Mouse (Mus musculus) stomach, embryonic 14.5 days (tissue): ENCODE measurements around the gene Pcyt2. TPM values are rescaled to one million over a fixed set of nuclear protein-coding genes. Genes with fewer than 3 reads are reported as not detected.

Source experiments
- ATAC-seq: fragments of 200-750 bp; cut with Nextera tagmentation; 2 replicates; pipeline ENCODE4 v1.8.0; 2017; ENCODE audit warnings: low read depth, moderate TSS enrichment; ENCODE audit not compliant: insufficient number of reproducible peaks, insufficient read depth, low FRiP score
- H3K27ac ChIP-seq: fragments of 300-500 bp; sonication (generic); 2 replicates; pipeline ENCODE4 v1.5.1; 2014; ENCODE audit warnings: mild to moderate bottlenecking, low read length, moderate library complexity, mixed read lengths
- H3K27me3 ChIP-seq: fragments of 300-500 bp; sonication (generic); 2 replicates; pipeline ENCODE4 v1.6.1; 2014; ENCODE audit warnings: low read length, control low read depth, mixed read lengths; ENCODE audit not compliant: control insufficient read depth, insufficient read depth
- H3K36me3 ChIP-seq: fragments of 300-500 bp; sonication (generic); 2 replicates; pipeline ENCODE4 v1.6.1; 2014; ENCODE audit warnings: mild to moderate bottlenecking, control low read depth, low read length, moderate library complexity, mixed read lengths; ENCODE audit not compliant: control insufficient read depth, insufficient read depth
- H3K4me1 ChIP-seq: fragments of 300-500 bp; sonication (generic); 2 replicates; pipeline ENCODE4 v1.6.1; 2014; ENCODE audit warnings: low read length, control low read depth, mixed read lengths; ENCODE audit not compliant: control insufficient read depth, insufficient read depth
- H3K4me2 ChIP-seq: fragments of 300-500 bp; sonication (generic); replicated peaks from 2 replicates; pipeline ENCODE4 v1.6.1; 2014; ENCODE audit warnings: low read depth, low read length, control low read depth
- H3K4me3 ChIP-seq: fragments of 300-500 bp; sonication (generic); 2 replicates; pipeline ENCODE4 v1.5.1; 2014; ENCODE audit warnings: low read depth, low read length, control low read depth
- H3K9ac ChIP-seq: fragments of 300-500 bp; sonication (generic); replicated peaks from 2 replicates; pipeline ENCODE4 v1.6.1; 2014; ENCODE audit warnings: low read depth, mild to moderate bottlenecking, control low read depth, low read length, moderate library complexity, mixed read lengths
- H3K9me3 ChIP-seq: fragments of 300-500 bp; sonication (generic); 2 replicates; pipeline ENCODE4 v1.6.1; 2016; ENCODE audit warnings: low read depth, low read length, control low read depth; ENCODE audit not compliant: control insufficient read depth
- WGBS: fragments of 180-500 bp; shearing (Covaris S2); extraction: QIAGEN DNeasy Blood & Tissue Kit; methylation state at CpG from one replicate; pipeline ENCODE4 v1.1.7; 2014; 5-methylcytosine and 5-hydroxymethylcytosine counted together
- polyA plus RNA-seq: library from polyadenylated mRNA; unstranded; fragments of >200 nt; fragmentation: Nextera tagmentation; extraction: Ambion mirVana; gene quantifications from 2 replicates; pipeline ENCODE4 v1.2.1, GENCODE M21; 2014

Gene Pcyt2
- polyA plus RNA-seq, 1 experiment from 2014 or later: 119 TPM

- no peak overlapping the region for H3K9ac ChIP-seq
- no peak for ATAC-seq
- H3K27me3 ChIP-seq: no peaks in the 10 kb centered on the region
- H3K4me3 ChIP-seq: no peak overlapping the region
- H3K9me3 ChIP-seq: no peaks in the 10 kb centered on the region
- 87% methylated on average over 7 of the region's 7 CpGs for WGBS
- no peak overlapping the region for H3K4me2 ChIP-seq
- peaks cover 29% of the 10 kb centered on the region for H3K36me3 ChIP-seq
- peaks cover 22% of the 10 kb centered on the region for H3K4me1 ChIP-seq
- H3K27ac ChIP-seq: no peak overlapping the region
Observed at GRCm38 (mm10) chr11:120577211-120578023, 40.3 kb downstream of the Pcyt2 start.

DNA sequence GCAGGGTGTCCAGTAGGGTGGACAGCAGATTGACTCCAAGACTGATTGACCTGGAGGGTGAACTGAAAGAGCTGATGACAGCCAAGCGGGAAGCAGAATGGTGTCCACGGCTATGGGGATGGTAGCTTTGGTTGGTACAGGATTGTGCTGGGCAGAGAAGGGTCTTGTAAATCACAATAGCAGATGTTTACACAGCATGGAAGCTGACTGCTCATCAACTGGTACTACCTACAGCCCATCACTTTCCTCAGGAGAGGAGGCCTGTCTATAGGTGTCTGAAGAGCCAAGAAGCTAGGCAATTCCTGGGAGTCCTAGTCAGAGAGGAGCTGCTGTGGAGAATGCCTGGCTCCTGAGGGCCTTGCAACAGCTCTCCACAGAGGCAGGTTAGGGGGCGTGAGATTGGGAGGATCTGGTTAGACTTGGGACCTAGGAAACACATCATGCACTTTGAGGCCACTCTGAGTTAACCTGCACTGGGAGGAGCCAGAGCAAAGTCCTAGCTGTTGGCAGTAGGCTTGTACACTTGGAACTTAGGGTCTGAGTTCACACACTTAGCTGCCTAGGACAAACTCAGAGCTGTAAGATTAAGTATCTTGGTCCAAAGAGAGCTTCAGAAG lies 41.3 kb downstream of the Pcyt2 start:
- H3K4me2 ChIP-seq: no peak overlapping the region
- H3K4me3 ChIP-seq: no peak overlapping the region
- no peak overlapping the region for H3K9ac ChIP-seq
- H3K36me3 ChIP-seq: peaks cover 31% of the 10 kb centered on the region
- ATAC-seq: no peak
- H3K27me3 ChIP-seq: no peaks in the 10 kb centered on the region
- 73% methylated on average over 3 of the region's 3 CpGs for WGBS
- no peak overlapping the region for H3K27ac ChIP-seq
- H3K4me1 ChIP-seq: peaks cover 23% of the 10 kb centered on the region
- H3K9me3 ChIP-seq: no peaks in the 10 kb centered on the region

- Histone ChIP-seq H3K4me1 (peaks cover 28% of the 10 kb centered on the region), H3K27ac (no peak overlapping the region), H3K4me3 (no peak overlapping the region), H3K27me3 (no peaks in the 10 kb centered on the region), H3K4me2 (no peak overlapping the region), H3K9ac (no peak overlapping the region), H3K36me3 (peaks cover 36% of the 10 kb centered on the region), H3K9me3 (no peaks in the 10 kb centered on the region)
- no peak for ATAC-seq
Observed at GRCm38 (mm10) chr11:120575940-120576339, 41.8 kb downstream of the Pcyt2 start.

GRCm38 (mm10) chr11:120575046-120575445 lies 42.7 kb downstream of the Pcyt2 start:
- Histone ChIP-seq H3K36me3 (peaks cover 43% of the 10 kb centered on the region), H3K4me3 (no peak overlapping the region), H3K27ac (no peak overlapping the region), H3K9ac (no peak overlapping the region), H3K27me3 (no peaks in the 10 kb centered on the region), H3K4me1 (peaks cover 26% of the 10 kb centered on the region), H3K9me3 (no peaks in the 10 kb centered on the region), H3K4me2 (no peak overlapping the region)
- 73% methylated on average over 2 of the region's 2 CpGs for WGBS
- no peak for ATAC-seq

GRCm38 (mm10) chr11:120574278-120574600 lies 43.5 kb downstream of the Pcyt2 start:
- peak overlapping the region; percentile 95 for H3K4me3 ChIP-seq
- peaks cover 40% of the 10 kb centered on the region for H3K36me3 ChIP-seq
- WGBS: 45% methylated on average over 5 of the region's 5 CpGs
- H3K9me3 ChIP-seq: no peaks in the 10 kb centered on the region
- H3K4me1 ChIP-seq: peaks cover 20% of the 10 kb centered on the region
- H3K27ac ChIP-seq: no peak overlapping the region
- H3K4me2 ChIP-seq: peak overlapping the region; percentile 85
- ATAC-seq: no peak
- no peaks in the 10 kb centered on the region for H3K27me3 ChIP-seq
- H3K9ac ChIP-seq: 0 out of 2 replicates have a peak overlapping the region, but pooled peaks have one; percentile 14

GRCm38 (mm10) chr11:120573585-120574277 lies 44.0 kb downstream of the Pcyt2 start:
- no peaks in the 10 kb centered on the region for H3K9me3 ChIP-seq
- peaks cover 16% of the 10 kb centered on the region for H3K4me1 ChIP-seq
- H3K9ac ChIP-seq: peak overlapping the region; percentile 90
- peak overlapping the region; percentile 85 for H3K4me2 ChIP-seq
- peak overlapping the region; percentile 96 for H3K27ac ChIP-seq
- no peaks in the 10 kb centered on the region for H3K27me3 ChIP-seq
- under 1% methylated on average over 23 of the region's 23 CpGs for WGBS
- H3K4me3 ChIP-seq: peak overlapping the region; percentile 95
- H3K36me3 ChIP-seq: peaks cover 36% of the 10 kb centered on the region
- ATAC-seq: no peak; the same call in 1 of the 2 replicates

GRCm38 (mm10) chr11:120572752-120573584 lies 44.8 kb downstream of the Pcyt2 start, which contains the start of gene P4hb:
Gene P4hb, minus strand, starts transcription at chr11:120573253.
- Histone ChIP-seq H3K4me1 (peaks cover 16% of the 10 kb centered on the region), H3K4me2 (peak within 1 kb of the TSS; percentile 91), H3K27me3 (no peaks in the 10 kb centered on the region), H3K9me3 (no peaks in the 10 kb centered on the region), H3K27ac (peak within 1 kb of the TSS; percentile 96), H3K4me3 (peak within 1 kb of the TSS; percentile 95), H3K9ac (peak within 1 kb of the TSS; percentile 94), H3K36me3 (peaks cover 36% of the 10 kb centered on the region)
- WGBS: under 1% methylated on average over 94 of the region's 94 CpGs
- peak; percentile 97 for ATAC-seq

GRCm38 (mm10) chr11:120572417-120572751 lies 45.4 kb downstream of the Pcyt2 start:
- Histone ChIP-seq H3K9me3 (no peaks in the 10 kb centered on the region), H3K9ac (peak overlapping the region; percentile 94), H3K4me1 (peaks cover 16% of the 10 kb centered on the region), H3K4me2 (peak overlapping the region; percentile 91), H3K36me3 (peaks cover 36% of the 10 kb centered on the region), H3K4me3 (peak overlapping the region; percentile 95), H3K27ac (peak overlapping the region; percentile 84), H3K27me3 (no peaks in the 10 kb centered on the region)
- under 1% methylated on average over 15 of the region's 24 CpGs for WGBS
- peak; percentile 8; the same call in 1 of the 2 replicates for ATAC-seq
